Mouse (Mus musculus) adrenal gland, postnatal 10 days (tissue): ENCODE data around the gene Gpx7. TPM values are rescaled to one million over a fixed set of nuclear protein-coding genes. Genes with fewer than 3 reads are reported as not detected.

Experiments
- DNase-seq: peaks from one replicate; pipeline ENCODE4 v3.0.0; 2021; ENCODE audit warnings: mixed read lengths
- long read RNA-seq, 2 experiments: library from polyadenylated mRNA; stranded (forward); transcript quantifications; one replicate each; pipeline ENCODE4 v2.0.0; 2021
- total RNA-seq, 2 experiments: library from RNA; stranded (reverse); gene quantifications; 2 replicates each; pipeline ENCODE4 v1.2.3; 2021

Gene Gpx7
- total RNA-seq = 10 to 100 TPM; 18.2 to 20.5 TPM
- long read RNA-seq, experiment 1, transcript Gpx7-201 (3 exons, 1,289 nt) = major isoform, 34 of 36 reads
- long read RNA-seq, experiment 1, partial matches to known transcripts = 0 of 36 reads
- long read RNA-seq, experiment 1, other reads (novel, unspliced or antisense) = 2 of 36 reads
- long read RNA-seq, experiment 2, transcript Gpx7-201 (3 exons, 1,289 nt) = major isoform, 24 of 28 reads
- long read RNA-seq, experiment 2, partial matches to known transcripts = 2 of 28 reads
- long read RNA-seq, experiment 2, other reads (novel, unspliced or antisense) = 1 of 28 reads

- peak; percentile 27 for DNase-seq
Observed at GRCm38 (mm10) chr4:108406861-108407401, at the start of gene Gpx7. Gpx7 (minus strand) TSS chr4:108406961.

GRCm38 (mm10) chr4:108456028-108456427 lies 49.3 kb upstream of the Gpx7 start:
- DNase-seq = no peak

DNA sequence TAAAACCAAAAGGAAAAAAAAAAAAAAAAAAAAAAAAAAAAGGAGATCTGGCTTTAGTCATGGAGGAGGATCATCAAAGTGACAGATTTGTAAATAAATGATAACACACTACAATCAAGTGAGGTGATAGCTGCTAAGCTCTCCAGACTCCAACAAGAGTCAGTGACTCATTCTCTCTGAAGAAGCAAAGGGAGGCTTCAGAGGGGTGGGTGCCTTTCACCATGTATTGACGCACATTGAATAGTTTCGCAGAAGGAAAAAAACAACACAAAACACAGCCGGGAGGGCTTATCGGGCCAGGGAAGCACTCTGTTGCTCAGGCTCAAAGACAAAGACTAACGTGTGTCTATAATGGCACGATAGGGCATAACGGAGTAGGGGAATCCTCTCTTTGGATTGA lies 41.3 kb upstream of the Gpx7 start:
- no peak for DNase-seq

GRCm38 (mm10) chr4:108438082-108438840 lies 31.5 kb upstream of the Gpx7 start:
- DNase-seq = no peak

DNA sequence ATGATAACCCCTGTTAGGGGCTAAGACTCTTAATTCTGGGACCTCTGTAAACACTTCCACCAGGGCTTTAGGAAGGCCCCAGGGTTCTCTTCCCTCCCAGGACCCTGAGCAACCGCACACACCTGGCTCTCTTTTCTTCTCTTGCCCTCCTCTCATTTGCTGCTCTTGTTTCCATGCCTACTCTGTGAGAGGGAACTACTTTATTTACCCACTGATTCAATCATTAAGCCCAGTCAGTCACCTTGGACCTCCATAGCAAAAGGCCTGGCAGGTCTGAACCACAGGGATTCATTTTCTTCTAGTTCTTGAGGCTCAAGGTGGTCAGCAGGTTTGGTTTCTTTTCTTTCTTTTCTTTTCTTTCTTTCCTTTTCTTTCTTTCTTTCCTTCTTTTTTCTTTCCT lies 29.5 kb upstream of the Gpx7 start:
- DNase-seq = no peak

- DNase-seq = no peak
Observed at GRCm38 (mm10) chr4:108435646-108436045, 28.9 kb upstream of the Gpx7 start.

GRCm38 (mm10) chr4:108434781-108435180 lies 28.0 kb upstream of the Gpx7 start:
- no peak for DNase-seq

GRCm38 (mm10) chr4:108434221-108434620 lies 27.5 kb upstream of the Gpx7 start:
- DNase-seq = no peak

DNA sequence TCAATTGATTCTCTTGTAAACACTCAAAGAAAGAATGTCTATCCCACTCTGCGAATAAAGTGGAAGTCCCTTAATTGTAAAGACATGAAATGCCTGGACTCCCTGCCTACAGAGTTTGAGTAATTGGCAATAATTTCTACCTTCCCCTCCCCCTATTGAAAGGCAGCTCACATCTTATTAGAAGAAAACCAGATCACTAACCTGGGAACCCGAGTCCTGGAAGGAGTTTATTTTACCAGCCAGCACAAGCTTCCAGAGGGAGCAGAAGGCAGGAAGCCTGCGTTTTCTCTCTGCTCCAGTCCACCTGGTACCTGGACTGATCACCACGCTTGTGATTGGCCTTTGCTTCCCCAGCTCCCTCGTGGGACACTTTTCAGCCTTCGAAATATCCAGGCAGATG lies 26.6 kb upstream of the Gpx7 start:
- no peak for DNase-seq

DNA sequence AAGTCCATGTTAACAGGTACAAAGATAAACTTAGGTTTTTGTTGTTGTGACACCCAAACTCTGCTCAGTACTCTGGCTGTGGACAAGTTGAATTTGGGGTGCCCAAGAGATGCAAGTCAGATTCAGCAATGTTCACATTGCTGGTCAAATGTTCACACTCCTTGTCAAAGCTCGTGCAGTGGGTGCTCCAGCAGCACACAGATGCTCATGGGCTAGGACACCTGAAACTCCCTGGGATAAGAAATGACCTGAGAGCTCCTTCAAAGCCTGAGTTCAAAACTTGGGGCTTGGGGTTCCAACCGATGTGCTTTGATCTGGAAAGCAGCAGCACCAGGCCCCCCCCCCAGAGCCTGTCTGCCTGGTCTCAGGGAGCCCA lies 24.8 kb upstream of the Gpx7 start:
- DNase-seq = no peak

DNA sequence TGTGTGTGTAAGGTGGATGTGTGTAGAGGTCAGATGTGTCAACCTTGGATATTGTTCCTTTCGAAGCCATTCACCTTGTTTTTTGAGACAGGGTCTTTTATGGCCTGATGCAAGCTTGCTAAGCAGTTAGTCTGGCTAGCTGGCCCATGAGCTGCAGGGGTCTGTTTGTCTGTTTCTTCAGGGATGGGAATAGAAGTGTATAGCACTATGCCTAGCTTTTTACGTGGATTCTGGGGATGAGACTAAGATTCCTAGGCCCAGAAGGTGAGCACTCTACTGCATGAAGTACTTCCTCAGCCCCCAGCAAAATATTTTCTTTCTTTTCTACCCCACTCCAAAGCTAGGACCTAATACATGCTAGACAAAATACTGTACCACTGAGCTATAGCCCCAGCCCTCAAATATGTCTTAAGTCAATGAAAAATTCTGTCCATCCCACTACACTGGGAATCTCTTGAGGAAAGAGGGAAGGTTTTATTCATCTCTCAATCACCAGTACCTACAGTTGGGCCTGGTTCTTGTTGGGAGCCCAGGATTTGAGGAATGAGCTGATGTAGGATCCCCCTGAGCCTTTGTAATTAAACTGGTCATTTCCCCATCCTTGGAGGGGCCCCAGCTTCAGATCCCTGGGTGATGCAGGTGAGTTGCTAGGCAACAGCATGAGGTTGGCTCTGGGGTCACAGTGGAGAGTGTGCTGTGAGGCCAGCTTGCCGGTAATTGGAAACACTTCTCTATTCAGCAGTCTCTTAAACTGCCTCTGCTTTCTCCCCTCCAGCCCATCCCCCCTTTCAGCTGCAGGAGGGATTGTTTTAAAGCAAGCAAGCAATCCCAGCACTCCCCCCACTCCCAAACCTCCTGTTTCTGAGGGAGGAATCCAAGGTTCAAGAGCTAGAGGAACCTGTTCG lies 24.1 kb upstream of the Gpx7 start:
- no peak for DNase-seq

GRCm38 (mm10) chr4:108428341-108428721 lies 21.6 kb upstream of the Gpx7 start:
- DNase-seq = no peak

DNA sequence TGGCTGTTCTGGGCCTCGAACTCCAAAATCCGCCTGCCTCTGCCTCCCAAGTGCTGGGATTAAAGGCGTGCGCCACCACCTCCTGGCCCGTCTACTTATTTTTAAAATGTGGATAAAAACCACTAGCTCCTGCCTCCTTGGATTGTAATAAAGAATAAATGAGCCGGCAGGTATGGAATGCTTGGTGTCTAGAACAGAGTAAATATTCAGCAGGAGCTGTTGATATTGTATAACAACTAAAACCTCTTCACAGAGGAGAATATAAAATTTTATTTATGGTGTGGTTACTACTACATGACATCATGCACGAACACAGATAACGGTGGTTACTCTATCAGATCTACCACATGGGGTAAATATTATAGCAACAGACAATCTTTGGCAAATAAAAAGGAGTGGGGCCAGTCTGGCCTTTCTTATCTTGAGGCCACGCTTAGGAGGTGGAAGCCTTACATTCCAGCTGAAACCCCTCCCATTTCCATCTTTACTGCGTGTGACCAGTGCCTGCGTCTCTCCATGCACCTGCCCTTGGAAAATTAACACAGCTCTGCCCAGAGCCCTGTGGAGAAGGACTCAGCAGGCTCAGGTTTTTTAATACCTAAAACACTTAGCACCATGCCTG lies 21.1 kb upstream of the Gpx7 start:
- no peak for DNase-seq

GRCm38 (mm10) chr4:108424587-108424986 lies 17.8 kb upstream of the Gpx7 start:
- DNase-seq = no peak

- no peak for DNase-seq
Observed at GRCm38 (mm10) chr4:108407621-108408020, 860 bp upstream of the Gpx7 start.

DNA sequence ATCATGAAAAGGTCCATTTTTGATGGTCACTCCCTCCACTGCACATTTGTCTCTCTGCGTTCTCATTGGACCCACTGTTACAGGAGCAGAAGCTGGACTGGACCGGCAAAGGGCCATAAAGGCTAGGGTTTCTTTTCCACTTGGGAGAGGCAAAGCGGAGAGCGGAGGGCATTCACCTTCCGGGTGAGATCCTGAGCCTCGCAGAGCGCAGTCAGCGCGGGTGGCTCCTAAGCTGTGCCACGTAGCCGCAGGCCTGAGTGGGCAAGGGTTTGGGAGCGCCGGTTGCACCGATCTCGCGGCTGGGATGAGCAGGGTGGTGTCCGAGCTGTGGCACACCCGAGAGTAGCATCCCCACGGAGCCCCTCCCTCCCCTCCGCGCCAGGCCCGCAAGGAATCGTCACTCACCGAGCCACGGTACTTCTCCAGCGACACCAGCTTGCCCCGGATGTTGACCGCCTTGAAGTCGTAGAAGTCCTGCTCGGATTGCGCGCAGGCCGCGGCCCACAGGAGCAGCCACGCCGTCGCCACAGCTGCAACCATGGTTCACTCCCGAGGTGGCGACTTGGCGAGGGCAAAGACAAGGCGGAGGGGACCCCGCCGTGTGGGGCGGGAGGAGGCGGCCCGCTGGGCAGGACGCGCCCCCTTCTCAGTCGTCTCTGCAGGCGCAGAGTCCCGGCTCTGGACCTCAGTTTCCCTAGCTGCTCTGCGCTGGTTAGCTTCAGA lies 462 bp downstream of the Gpx7 start:
- peak; percentile 77 for DNase-seq

DNA sequence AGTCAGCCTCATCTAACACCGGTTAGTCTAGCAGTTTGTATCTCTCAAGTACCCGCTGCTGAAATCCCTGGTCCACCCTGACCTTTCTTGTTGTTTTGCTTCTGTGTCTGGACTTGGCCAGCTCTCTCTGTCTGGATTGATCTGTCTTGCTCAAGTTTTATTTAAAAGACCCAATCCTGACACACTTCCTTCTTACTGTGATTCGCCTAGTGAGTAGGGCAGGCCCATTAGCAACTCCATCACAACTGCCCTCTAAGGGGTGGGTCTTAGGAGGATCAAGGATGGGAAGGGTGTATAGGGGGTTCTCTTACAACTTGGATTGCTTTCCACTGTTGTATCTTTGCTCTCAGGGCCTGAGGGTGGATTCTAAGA lies 1.0 kb downstream of the Gpx7 start:
- DNase-seq = no peak

DNA sequence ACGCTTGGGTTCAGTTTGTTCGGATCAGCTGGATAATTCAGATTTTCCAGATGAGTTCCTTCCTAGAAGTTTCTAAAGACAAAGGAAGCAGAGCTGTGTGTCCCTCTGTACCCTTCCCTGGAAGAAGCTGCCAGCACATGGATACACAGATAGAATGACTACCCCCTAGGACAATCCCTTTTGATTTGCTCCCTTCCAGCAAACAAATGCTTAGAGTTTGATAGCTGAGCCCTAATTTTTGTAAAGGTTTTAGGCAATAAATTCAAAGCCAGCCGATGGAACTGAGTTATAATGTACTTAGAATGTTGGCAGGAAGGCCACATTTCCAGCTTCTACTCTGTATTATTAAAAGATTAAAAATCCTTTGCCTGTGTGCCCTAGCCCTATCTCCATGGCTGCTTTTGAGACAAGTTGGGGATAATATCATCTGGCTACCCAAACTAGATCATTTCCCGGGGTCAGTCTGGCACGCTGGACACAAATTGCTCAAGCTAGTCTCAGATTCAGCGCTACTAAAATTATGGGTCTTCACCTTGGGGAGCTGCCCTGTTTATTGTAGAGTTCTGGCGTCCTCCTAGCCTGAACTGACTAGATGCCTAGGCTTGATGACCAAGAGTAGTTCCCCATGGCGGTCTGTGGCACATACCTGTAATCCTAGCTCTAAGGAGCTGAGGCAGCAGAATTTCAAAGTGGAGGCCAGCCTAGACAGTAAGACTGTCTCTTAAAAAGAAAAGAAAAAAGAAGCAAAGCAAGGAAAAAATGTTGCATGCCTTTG lies 2.7 kb downstream of the Gpx7 start:
- no peak for DNase-seq

DNA sequence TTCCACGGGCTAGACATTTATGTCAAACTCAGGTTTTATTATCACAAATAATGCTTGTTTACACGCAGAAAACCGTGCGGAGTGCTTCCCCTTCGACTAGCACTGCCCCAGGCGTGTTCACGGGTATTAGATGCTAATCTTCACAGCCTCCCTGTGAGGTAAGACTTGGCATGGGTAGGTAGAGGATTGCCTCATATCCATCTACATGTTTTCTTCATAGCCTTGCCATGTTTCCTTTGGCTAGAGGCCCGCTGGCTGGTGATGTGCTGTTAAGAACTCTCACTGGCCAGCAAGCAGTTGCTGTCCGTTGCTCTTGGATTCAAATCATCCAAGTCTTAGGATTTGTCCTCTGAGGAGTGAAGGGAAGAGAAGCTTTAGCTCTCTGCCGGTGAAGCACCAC lies 6.4 kb downstream of the Gpx7 start:
- DNase-seq = peak; percentile 50

DNA sequence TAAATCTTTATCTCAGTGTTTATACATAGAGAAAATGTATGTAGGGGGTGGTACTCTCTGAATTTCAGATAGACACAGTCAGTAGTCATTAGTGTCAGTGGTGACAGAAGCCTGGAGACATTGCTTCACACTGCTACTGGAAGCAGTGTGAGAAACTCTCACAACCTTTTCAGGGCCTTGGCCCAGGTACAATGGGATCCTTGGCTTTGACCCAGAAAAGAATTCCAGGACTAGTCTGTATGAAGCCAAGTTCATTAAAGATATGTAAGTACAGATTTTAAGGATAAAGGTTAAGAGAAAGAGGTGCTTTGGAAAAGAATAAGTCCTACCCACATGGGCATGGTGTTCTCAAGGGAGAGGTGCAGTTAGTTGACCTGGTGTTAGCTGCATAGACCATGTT lies 12.5 kb downstream of the Gpx7 start:
- peak; percentile 25 for DNase-seq

DNA sequence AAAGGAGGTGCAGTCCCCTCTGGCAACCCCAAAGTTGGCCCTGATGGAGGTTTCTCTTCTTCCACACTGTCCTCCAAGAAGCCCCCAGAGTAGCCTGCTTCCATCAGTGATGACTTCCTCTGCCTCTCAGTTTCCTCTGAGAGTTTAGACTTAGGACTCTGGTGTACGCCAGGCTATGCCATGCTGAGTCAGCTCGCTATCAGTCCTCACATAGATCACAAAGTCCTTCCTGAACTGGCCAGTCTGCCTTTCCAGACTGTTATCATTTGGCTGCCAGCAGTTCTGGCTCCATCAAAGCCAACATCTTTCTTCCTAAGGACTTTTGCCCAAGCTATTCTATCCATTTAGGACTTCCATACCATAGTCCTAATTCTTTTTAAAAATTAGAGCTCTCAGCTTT lies 14.2 kb downstream of the Gpx7 start:
- DNase-seq = no peak
